Mouse (Mus musculus): ENCODE measurements at regions not wholly inside any gene's neighbourhood (a gene's known extent, or its start where the extent isn't known, plus 50 kb on each side); places are given as distances from the start of the nearest gene placed in this dataset.

- no peak for TF ChIP-seq GATA1 (IDR thresholded peaks at IDR 0.05; ENCODE audit: borderline replicate concordance, low read length)
- no peak for TF ChIP-seq POLR2AphosphoS5 (IDR thresholded peaks at IDR 0.05; ENCODE audit: insufficient replicate concordance, low read depth, low read length)
- no peak for TF ChIP-seq CTCF (IDR thresholded peaks at IDR 0.05; ENCODE audit: low read depth, low read length)
- TF ChIP-seq TAL1 (conservative IDR thresholded peaks at IDR 0.05; ENCODE audit: low read depth, low read length), result no peak
These were observed 202.1 kb upstream of the Daam1 start for GRCm38 (mm10) chr12:71628796-71629195.
